Mouse (Mus musculus): ENCODE data around the gene Olfr69.
"Not testable (repeated sequence)": the region's sequence is repeated elsewhere in the genome, so short reads cannot be mapped to it uniquely, and the experiment has no call there.

Gene Olfr69

GRCm38 (mm10) chr7:103771494-103771893, at the start of gene Olfr69:
Gene Olfr69 (minus strand): TSS chr7:103771594.
- no peak for DNase-seq

DNA sequence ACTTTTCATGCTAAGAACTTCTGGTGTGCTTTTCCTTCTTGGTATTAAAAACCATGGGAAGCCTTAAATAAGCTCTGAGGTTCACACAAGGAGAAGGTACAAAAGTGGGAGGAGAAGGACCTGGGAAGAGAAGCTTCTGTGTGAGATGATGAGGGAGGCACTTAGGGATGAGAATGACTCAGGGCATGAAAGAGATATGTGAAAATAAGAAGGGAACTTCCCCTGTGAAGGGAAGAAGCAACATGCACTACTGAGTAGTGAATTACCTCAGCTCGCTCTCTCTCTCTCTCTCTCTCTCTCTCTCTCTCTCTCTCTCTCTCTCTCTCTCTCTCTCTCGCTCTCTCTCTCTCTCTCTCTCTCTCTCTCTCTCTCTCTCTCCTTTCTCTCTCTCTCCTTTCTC, 43.7 kb upstream of the Olfr69 start:
- DNase-seq, result not testable (repeated sequence)

GRCm38 (mm10) chr7:103813766-103814165, 42.4 kb upstream of the Olfr69 start, which contains the start of gene Hbb-bt:
Gene Hbb-bt (minus strand): TSS chr7:103813996.
- DNase-seq, result no peak

- not testable (repeated sequence) for DNase-seq
Observed at GRCm38 (mm10) chr7:103813152-103813551, 41.8 kb upstream of the Olfr69 start.

- DNase-seq, result no peak
Observed at GRCm38 (mm10) chr7:103812174-103812573, 40.8 kb upstream of the Olfr69 start.

- no peak for DNase-seq
Observed at GRCm38 (mm10) chr7:103811223-103811845, 39.9 kb upstream of the Olfr69 start.

GRCm38 (mm10) chr7:103810746-103811145, 39.4 kb upstream of the Olfr69 start:
- DNase-seq, result no peak

GRCm38 (mm10) chr7:103810296-103810695, 38.9 kb upstream of the Olfr69 start:
- DNase-seq, result no peak

DNA sequence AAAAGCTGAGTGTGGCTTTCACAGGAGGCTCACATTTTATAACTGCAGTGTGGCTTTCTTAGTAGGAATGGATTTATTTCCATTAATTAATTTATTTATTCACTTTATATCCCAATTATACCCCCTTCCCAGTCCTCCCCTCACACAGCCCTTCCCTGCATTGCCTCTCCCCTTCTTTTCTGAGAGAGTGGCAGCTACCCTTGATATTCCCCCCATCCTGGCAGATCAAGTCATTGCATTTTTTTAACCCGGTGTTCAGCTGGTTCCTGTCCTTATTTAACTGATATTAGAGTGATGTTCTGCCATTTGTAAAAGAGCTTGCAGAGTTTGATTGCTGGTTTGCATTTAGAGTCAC, 38.4 kb upstream of the Olfr69 start:
- DNase-seq, result no peak

GRCm38 (mm10) chr7:103808971-103809800, 37.8 kb upstream of the Olfr69 start:
- no peak for DNase-seq

DNA sequence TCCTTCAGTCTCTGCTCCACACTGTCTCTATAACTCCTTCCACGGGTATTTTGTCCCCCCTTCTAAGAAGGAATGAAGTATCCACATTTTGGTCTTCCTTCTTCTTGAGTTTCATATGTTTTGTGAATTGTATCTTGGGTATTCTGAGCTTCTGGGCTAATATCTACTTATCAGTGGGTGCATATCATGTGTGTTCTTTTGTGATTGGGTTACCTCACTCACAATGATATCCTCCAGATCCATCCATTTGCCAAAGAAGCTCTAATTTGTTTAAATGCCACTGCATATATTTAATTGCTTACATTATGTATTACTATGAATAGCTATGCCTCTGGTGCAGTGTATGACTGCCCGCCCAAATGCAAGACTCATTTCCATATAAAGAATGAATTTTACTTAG, 36.7 kb upstream of the Olfr69 start:
- not testable (repeated sequence) for DNase-seq

DNA sequence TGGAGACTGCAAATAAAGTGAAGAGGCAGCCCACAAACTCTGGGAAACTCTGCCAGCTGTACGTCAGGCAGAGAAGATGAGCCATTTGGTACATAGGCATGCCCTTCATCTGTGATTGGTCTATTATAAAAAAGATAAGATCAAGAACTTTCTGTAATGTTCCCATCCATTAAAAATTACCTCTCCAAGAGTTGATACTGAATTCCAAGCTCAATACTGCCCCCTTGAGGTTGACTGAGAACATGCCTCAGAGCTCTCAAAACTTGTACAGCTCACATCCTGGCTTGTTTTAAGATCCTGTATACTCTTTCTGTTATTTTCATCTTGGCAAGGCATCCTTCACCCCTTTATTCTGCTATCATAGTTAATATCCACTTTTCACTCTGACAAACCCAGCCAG, 35.5 kb upstream of the Olfr69 start:
- DNase-seq, result no peak

DNA sequence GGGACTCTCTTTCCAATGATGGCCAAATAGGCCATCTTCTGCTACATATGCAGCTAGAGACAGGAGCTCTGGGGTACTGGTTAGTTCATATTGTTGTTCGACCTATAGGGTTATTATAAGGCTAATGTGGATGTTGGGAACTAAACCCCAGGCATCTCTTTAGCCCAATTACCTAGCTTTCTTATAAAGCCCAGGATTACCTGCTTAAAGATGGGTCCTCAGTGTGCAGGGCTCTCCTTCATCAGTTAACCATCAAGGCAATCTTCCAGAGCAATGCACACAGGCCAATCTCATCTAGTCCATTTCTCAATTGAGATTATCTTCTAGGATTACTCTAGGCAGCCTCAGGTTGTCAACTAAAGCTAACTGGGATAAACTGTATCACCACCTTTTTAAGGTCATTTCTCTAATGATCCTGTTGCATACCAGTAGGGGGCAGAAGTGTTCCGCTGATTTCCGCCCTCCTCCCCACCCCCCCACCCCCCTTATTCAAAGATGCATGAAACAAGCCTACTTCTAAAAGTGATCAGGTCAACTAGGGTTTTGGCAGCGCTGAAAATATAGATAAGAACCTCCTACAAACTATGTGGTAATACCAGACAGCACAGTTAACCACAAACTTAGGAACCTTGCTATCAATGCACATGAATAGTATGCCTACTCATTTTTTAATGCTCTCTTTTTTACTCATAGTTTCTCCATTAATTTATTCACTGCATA, 21.4 kb upstream of the Olfr69 start:
- no peak for DNase-seq

- DNase-seq, result no peak
Observed at GRCm38 (mm10) chr7:103791721-103792120, 20.3 kb upstream of the Olfr69 start, which contains the start of gene Olfr67. Gene Olfr67 (minus strand): TSS chr7:103791821.

DNA sequence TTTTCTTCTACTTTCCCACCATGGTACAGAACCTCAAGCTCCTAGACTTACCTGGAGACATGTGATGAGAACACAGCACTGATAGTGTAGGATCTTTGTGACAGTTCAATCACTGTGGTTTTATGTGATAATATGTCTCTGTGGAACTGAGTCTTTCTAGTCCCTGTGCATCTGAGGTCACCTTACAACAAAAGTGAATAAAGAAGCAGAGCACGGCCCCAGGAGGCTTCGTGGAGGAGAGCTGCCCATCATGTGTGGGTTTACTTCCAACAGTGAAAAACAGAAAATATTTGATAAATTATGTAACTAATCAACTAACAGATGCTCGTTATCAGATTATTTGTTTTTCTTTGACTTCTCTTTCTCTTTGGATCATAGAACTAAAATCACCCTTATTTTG, 8.2 kb upstream of the Olfr69 start, which contains the start of gene Olfr68:
Gene Olfr68, minus strand, starts transcription at position 101 of the 400 bp plus-strand sequence.
- DNase-seq, result no peak

- not testable (repeated sequence) for DNase-seq
Observed at GRCm38 (mm10) chr7:103777652-103778051, 6.3 kb upstream of the Olfr69 start.

DNA sequence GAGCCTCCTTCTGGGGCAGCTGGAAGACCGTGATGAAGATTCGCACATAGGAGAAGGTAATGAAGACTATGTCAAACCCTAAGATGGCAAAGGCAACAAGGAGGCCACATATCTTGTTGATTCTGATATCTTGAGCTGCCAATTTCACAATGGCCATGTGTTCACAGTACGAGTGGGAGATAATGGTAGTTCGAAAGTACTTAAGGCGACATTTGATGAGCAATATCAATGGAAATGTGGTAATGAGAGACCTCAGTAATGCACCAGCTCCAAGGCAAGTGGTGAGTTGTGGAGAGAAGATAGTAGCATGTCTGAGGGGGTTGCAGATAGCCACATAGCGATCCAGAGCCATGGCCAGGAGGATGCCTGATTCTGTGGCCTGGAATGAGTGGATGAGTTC, 3.7 kb downstream of the Olfr69 start:
- not testable (repeated sequence) for DNase-seq

DNA sequence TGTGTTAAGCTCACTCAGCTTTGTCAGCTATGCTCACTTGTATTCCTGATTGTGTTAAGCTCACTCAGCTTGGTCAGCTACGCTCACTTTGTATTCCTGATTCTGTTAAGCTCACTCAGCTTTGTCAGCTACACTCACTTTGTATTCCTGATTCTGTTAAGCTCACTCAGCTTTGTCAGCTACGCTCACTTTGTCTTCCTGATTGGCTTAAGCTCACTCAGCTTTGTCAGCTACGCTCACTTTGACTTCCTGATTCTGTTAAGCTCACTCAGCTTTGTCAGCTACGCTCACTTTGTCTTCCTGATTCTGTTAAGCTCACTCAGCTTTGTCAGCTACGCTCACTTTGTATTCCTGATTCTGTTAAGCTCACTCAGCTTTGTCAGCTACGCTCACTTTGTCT, 9.2 kb downstream of the Olfr69 start:
- not testable (repeated sequence) for DNase-seq

DNA sequence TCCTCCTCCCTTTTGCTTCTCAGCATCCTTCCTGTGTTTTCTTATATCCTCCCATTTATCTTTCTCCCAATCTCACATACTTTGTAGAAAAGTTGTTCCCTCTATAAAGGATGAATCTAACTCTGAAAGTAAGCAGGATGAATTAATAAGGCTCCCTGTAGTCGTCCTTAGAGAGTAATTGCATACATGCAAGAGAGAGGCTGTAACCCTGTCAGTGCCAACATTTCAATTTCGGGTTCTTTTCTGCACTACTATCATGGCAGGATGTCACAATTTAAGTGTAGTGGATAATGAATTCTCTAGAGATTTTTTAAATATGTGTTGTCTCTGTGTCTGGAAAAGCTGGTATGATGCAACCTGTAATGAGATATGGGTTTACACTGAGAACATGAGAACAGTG, 14.2 kb downstream of the Olfr69 start, which contains the start of gene Olfr630:
Gene Olfr630, minus strand, starts transcription at position 101 of the 400 bp plus-strand sequence.
- no peak for DNase-seq

- no peak for DNase-seq
Observed at GRCm38 (mm10) chr7:103744843-103745242, 26.6 kb downstream of the Olfr69 start, which contains the start of gene Olfr629. Gene Olfr629 (minus strand): TSS chr7:103744943.

GRCm38 (mm10) chr7:103730074-103730473, 41.3 kb downstream of the Olfr69 start, which contains the start of gene Olfr628:
Gene Olfr628 (plus strand): TSS chr7:103730374.
- DNase-seq, result no peak

DNA sequence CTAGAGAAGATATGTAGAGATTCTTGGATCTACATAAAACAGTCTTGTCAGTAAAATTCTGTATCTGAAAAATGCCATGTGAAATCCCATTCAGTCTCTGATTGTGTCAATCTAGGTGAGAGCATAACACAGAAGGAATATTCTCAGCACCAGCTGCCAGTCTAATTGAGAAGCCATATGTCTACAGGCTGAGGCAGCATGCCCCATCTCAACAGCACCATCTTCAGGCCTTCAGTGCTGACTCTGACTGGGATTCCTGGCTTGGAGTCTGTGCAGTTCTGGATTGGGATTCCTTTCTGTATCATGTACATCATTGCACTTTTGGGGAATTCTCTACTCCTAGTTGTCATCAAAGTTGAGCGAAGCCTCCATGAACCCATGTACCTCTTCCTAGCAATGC, 55.0 kb downstream of the Olfr69 start:
- not testable (repeated sequence) for DNase-seq
